Mouse (Mus musculus) central nervous system, embryonic 11.5 days (tissue): ENCODE measurements around the gene Zfp932. TPM values are rescaled to one million over a fixed set of nuclear protein-coding genes. Genes with fewer than 3 reads are reported as not detected.

Experiments used
- polyA plus RNA-seq: library from polyadenylated mRNA; depleted of rRNA; stranded (reverse); fragments of >200 nt; gene quantifications from 2 replicates; pipeline ENCODE4 v1.2.3, GENCODE M21; 2012; rRNA removed

Zfp932 gene
- 15.5 and 27.7 TPM in 2 replicates for polyA plus RNA-seq

GRCm38 (mm10) chr5:109996026-109996937, at the start of gene Zfp932:
Gene Zfp932, plus strand, starts transcription at chr5:109996521.

Other genes starting within 250 kb of the Zfp932 start
- 4.5 and 6.3 TPM in 2 replicates for gene 4930522L14Rik, start 244.6 kb upstream of the Zfp932 start, polyA plus RNA-seq
- 0.04 and 0.11 TPM in 2 replicates for gene Gm15446, start 73.1 kb upstream of the Zfp932 start, polyA plus RNA-seq
- gene Gm17655, start 76.0 kb downstream of the Zfp932 start, polyA plus RNA-seq, result 0.54 and 2.7 TPM in 2 replicates
- gene Gm35315, start 97.9 kb downstream of the Zfp932 start, polyA plus RNA-seq, result 0.68 and 1.4 TPM in 2 replicates
- gene Plcxd1, start 103.4 kb downstream of the Zfp932 start, polyA plus RNA-seq, result 0.10 and 0.57 TPM in 2 replicates
- gene Gtpbp6, start 111.7 kb downstream of the Zfp932 start, polyA plus RNA-seq, result 117 and 148 TPM in 2 replicates
- 6.3 and 6.9 TPM in 2 replicates for gene Zfp605, start 113.6 kb downstream of the Zfp932 start, polyA plus RNA-seq
- gene Chfr, start 139.3 kb downstream of the Zfp932 start, polyA plus RNA-seq, result 73.4 and 73.9 TPM in 2 replicates
- 16.2 and 17.4 TPM in 2 replicates for gene Golga3, start 180.2 kb downstream of the Zfp932 start, polyA plus RNA-seq
- gene Ankle2, start 234.5 kb downstream of the Zfp932 start, polyA plus RNA-seq, result 23.6 and 26.5 TPM in 2 replicates